9 mouse cellular contexts compared by ENCODE assay signal in the genomic region with DNA sequence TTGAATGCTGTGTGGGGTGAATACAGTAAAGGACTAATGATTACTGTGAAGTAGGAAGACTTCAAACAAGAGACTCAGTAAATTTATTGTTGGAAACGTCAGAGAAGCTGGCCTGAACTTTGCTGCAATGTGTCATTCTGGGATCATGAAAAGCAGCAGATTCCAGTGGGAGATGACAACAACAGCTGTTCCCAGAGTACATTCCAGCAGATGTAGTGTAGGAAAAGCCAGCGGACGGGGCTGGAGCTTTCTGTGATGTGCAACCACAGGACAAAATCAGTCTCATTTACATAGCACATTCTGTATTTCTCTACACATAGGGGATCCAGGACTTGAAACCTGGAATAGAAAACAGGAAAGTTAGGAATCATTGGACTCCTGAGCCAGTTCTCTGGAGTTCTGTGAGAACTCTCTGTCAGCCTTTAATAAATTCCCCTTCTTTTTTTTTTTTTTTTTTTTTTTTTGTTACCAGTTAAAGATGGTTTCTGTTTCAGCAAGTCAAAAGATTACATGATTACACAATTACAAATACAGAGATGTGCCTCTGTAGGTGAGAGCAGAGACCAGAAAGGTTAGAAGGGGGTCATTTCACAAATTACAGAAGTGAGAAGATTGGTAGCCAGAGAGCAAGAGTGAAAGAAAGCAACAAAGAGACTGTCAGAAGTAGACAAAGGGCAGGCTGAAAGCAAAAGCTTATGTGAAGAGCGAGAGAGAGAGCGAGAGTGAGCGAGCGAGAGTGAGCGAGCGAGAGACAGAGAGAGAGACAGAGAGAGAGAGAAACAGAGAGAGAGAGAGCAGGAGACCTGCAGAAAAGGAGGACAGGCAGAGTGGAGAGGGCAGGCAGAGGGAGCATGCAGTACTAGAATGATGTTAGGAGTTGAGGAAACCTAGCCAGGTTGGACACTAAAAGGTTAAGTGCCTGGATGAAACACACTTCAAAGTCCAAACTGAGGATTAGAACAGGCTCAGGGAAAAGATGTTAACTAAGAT.
DNase-seq lines count a peak whose midpoint lies in the region; ATAC-seq lines count a peak whose summit lies in the region.
"Had no signal": no experiment of that assay in that cellular context is flagged by ENCODE, and none has a peak within 500 bp of the region (broad histone marks: within the 10 kb centered on the region; RNA-seq: fewer than 3 reads in every experiment).

No protein-coding gene starts in this region.

- no peak overlapping the region for H3K9ac ChIP-seq in kidney, embryonic 14.5 days (ENCODE audit: low read depth, low read length)
- no peak overlapping the region for H3K9ac ChIP-seq in liver, embryonic 11.5 days (ENCODE audit: low read depth, low read length)
- H3K9ac ChIP-seq: embryonic facial prominence, embryonic 12.5 days had no signal

- 54% methylated on average over 9 of the region's 9 CpGs for WGBS in kidney, embryonic 14.5 days
- WGBS in liver, embryonic 11.5 days: 71% methylated on average over 9 of the region's 9 CpGs

- DNase-seq in adrenal gland, adult 2 months: peak; percentile 17
- DNase-seq in adrenal gland, adult 8-10 months: no peak
- peak; percentile 68 for DNase-seq in heart, adult 8-10 months (ENCODE audit: low spot score)
- DNase-seq in neural tube, embryonic 10.5 days (ENCODE audit: extremely low spot score, low spot score): peak; percentile 33
- DNase-seq in liver, embryonic 11.5 days (ENCODE audit: low spot score): no peak
- DNase-seq in urinary bladder, adult 2 months (ENCODE audit: low spot score): no peak
- no peak for DNase-seq in urinary bladder, postnatal 4 days (ENCODE audit: low spot score in 2 of 2)

- H3K27ac ChIP-seq in kidney, embryonic 14.5 days (ENCODE audit: low read depth, low read length): peak overlapping the region; percentile 56; the same call in 1 of the 2 replicates
- no peak overlapping the region for H3K27ac ChIP-seq in liver, embryonic 11.5 days (ENCODE audit: low read depth, low read length)
- H3K27ac ChIP-seq: embryonic facial prominence, embryonic 12.5 days had no signal

- H3K36me3 ChIP-seq in kidney, embryonic 14.5 days (ENCODE audit: control insufficient read depth, insufficient read depth, low read length): no peaks in the 10 kb centered on the region
- no peaks in the 10 kb centered on the region for H3K36me3 ChIP-seq in liver, embryonic 11.5 days (ENCODE audit: control insufficient read depth, insufficient read depth, low read length)
- H3K36me3 ChIP-seq: embryonic facial prominence, embryonic 12.5 days had no signal

- no peaks in the 10 kb centered on the region for H3K4me1 ChIP-seq in kidney, embryonic 14.5 days (ENCODE audit: control insufficient read depth, insufficient read depth, low read length)
- peaks cover 17% of the 10 kb centered on the region for H3K4me1 ChIP-seq in liver, embryonic 11.5 days (replicated peaks; ENCODE audit: control insufficient read depth, insufficient read depth, low read length)

- no peak overlapping the region for H3K4me3 ChIP-seq in kidney, embryonic 14.5 days (ENCODE audit: low read length)
- no peak overlapping the region for H3K4me3 ChIP-seq in liver, embryonic 11.5 days (ENCODE audit: low read depth, low read length)
- H3K4me3 ChIP-seq: embryonic facial prominence, embryonic 12.5 days had no signal

- no peak overlapping the region for H3K4me2 ChIP-seq in kidney, embryonic 14.5 days (replicated peaks; ENCODE audit: low read depth, low read length)
- H3K4me2 ChIP-seq in liver, embryonic 11.5 days: no peak overlapping the region
- H3K4me2 ChIP-seq: embryonic facial prominence, embryonic 12.5 days had no signal

- no peaks in the 10 kb centered on the region for H3K9me3 ChIP-seq in kidney, embryonic 14.5 days (ENCODE audit: control insufficient read depth, low read length)
- no peaks in the 10 kb centered on the region for H3K9me3 ChIP-seq in liver, embryonic 11.5 days (ENCODE audit: control insufficient read depth, low read length)
- H3K9me3 ChIP-seq: embryonic facial prominence, embryonic 12.5 days had no signal

- H3K27me3 ChIP-seq in kidney, embryonic 14.5 days (ENCODE audit: control insufficient read depth, insufficient read depth, low read length): no peaks in the 10 kb centered on the region
- H3K27me3 ChIP-seq in liver, embryonic 11.5 days (replicated peaks; ENCODE audit: control insufficient read depth, insufficient read depth, low read length): no peaks in the 10 kb centered on the region
- H3K27me3 ChIP-seq: embryonic facial prominence, embryonic 12.5 days had no signal

- ATAC-seq in kidney, embryonic 14.5 days (ENCODE audit: low FRiP score, low TSS enrichment): no peak
- no peak for ATAC-seq in liver, embryonic 11.5 days (replicated peaks; ENCODE audit: low FRiP score)

Comparison
In these comparisons a context has a peak if more than half of its experiments do, and no peak if none do; other contexts are left out.
1. DNase-seq: peak in adrenal gland, adult 2 months (single experiment), heart, adult 8-10 months (single experiment) and neural tube, embryonic 10.5 days (single experiment); none in adrenal gland, adult 8-10 months (single experiment), liver, embryonic 11.5 days (single experiment), urinary bladder, adult 2 months (single experiment) and urinary bladder, postnatal 4 days (0 of 2).